ENCODE assay signal across 8 mouse cellular contexts in the genomic region with DNA sequence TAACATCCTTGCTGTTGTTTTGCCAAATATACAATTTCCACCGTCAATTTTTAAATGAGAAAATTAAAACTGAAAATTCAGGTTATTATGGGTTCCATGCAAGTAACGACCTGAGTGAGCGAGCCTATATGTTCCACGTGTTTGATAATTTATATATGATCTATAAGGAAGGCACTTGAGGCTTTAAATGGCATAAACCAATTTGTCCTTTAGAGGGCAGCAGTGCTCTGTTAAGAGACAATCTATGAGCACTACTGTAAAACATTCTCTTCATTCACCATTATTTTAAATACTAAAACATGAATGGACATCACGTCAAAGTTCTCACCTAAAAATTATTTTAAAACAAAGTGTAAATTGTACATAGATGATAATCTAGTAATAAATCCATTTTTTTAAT. TPM values are rescaled to one million over a fixed set of nuclear protein-coding genes. Genes with fewer than 3 reads are reported as not detected.
A peak's percentile ranks its signal among the peaks of the same experiment; 100 is the strongest.
DNase-seq lines count a peak whose midpoint lies in the region; ATAC-seq and TF ChIP-seq lines count a peak whose summit lies in the region.
"Had no signal": no experiment of that assay in that cellular context is flagged by ENCODE, and none has a peak within 500 bp of the region (broad histone marks: within the 10 kb centered on the region; RNA-seq: fewer than 3 reads in every experiment).

No protein-coding gene starts in this region.

- in situ Hi-C loops in ES-E14 (cut with MboI; ENCODE audit: low sequenced_read_pairs in 2 of 2, unreplicated experiment in 2 of 2), result no loop called here

- H3K9ac ChIP-seq in ES-E14 (ENCODE audit: insufficient read depth, low read depth, low read length, poor library complexity, severe bottlenecking), result no peak overlapping the region
- no peak overlapping the region for H3K9ac ChIP-seq in hindbrain, embryonic 15.5 days
- H3K9ac ChIP-seq in midbrain, embryonic 14.5 days (replicated peaks; ENCODE audit: low read length), result no peak overlapping the region

- no peak overlapping the region for H3K4me2 ChIP-seq in hindbrain, embryonic 15.5 days
- H3K4me2 ChIP-seq in midbrain, embryonic 14.5 days (ENCODE audit: low read length), result no peak overlapping the region

- DNase-seq in layer of hippocampus, adult 11-12 months (ENCODE audit: low spot score), result peak; percentile 59
- DNase-seq in layer of hippocampus, postnatal 36 days, result no peak
- peak; percentile 56 for DNase-seq in ES-E14 (ENCODE audit: low read depth, low spot score)
- peak; percentile 72 for DNase-seq in adipocyte (ENCODE audit: low spot score)
- peak; percentile 88 for DNase-seq in midbrain, embryonic 14.5 days
- no peak for DNase-seq in ovary, adult 18-20 months (ENCODE audit: low spot score)

- H3K36me3 ChIP-seq in ES-E14 (ENCODE audit: control insufficient read depth, insufficient read depth, low read length, poor library complexity, severe bottlenecking), result no peaks in the 10 kb centered on the region; the same call in 1 of the 2 replicates
- no peaks in the 10 kb centered on the region for H3K36me3 ChIP-seq in hindbrain, embryonic 15.5 days
- H3K36me3 ChIP-seq in midbrain, embryonic 14.5 days (ENCODE audit: control insufficient read depth, insufficient read depth, low read length), result no peaks in the 10 kb centered on the region

- no peak overlapping the region for H3K4me3 ChIP-seq in ES-E14 (ENCODE audit: insufficient read depth in 1 of 2, low read depth in 1 of 2, low read length in 2 of 2, poor library complexity in 1 of 2, severe bottlenecking in 1 of 2)
- no peak overlapping the region for H3K4me3 ChIP-seq in hindbrain, embryonic 15.5 days
- H3K4me3 ChIP-seq in midbrain, embryonic 14.5 days (replicated peaks; ENCODE audit: low read depth, low read length), result no peak overlapping the region

- H3K9me3 ChIP-seq in ES-E14 (ENCODE audit: control insufficient read depth, insufficient read depth, low read depth, low read length), result no peaks in the 10 kb centered on the region
- H3K9me3 ChIP-seq in hindbrain, embryonic 15.5 days, result no peaks in the 10 kb centered on the region
- H3K9me3 ChIP-seq in midbrain, embryonic 14.5 days (ENCODE audit: control insufficient read depth, low read length), result no peaks in the 10 kb centered on the region

- H3K27me3 ChIP-seq in hindbrain, embryonic 15.5 days, result no peaks in the 10 kb centered on the region
- H3K27me3 ChIP-seq in midbrain, embryonic 14.5 days (ENCODE audit: control insufficient read depth, insufficient read depth, low read length), result no peaks in the 10 kb centered on the region

- WGBS in hindbrain, embryonic 15.5 days, result 16% methylated on average over 5 of the region's 5 CpGs
- WGBS in midbrain, embryonic 14.5 days, result 15% methylated on average over 5 of the region's 5 CpGs

- peak; percentile 78; the same call in 1 of the 2 replicates for ATAC-seq in hindbrain, embryonic 15.5 days (ENCODE audit: low FRiP score, low read depth)
- ATAC-seq in midbrain, embryonic 14.5 days (ENCODE audit: low FRiP score, low TSS enrichment), result peak; percentile 54; the same call in 1 of the 2 replicates

- no peaks in the 10 kb centered on the region for H3K4me1 ChIP-seq in ES-E14 (ENCODE audit: control insufficient read depth in 2 of 2, insufficient read depth in 2 of 2, low read length in 2 of 2, poor library complexity in 1 of 2)
- peaks cover 4% of the 10 kb centered on the region; the same call in 1 of the 2 replicates for H3K4me1 ChIP-seq in hindbrain, embryonic 15.5 days (replicated peaks)
- no peaks in the 10 kb centered on the region for H3K4me1 ChIP-seq in midbrain, embryonic 14.5 days (ENCODE audit: control insufficient read depth, insufficient read depth, low read length)

- no peak overlapping the region for H3K27ac ChIP-seq in ES-E14 (ENCODE audit: insufficient read depth, low read depth, low read length, poor library complexity, severe bottlenecking)
- no peak overlapping the region for H3K27ac ChIP-seq in hindbrain, embryonic 15.5 days (replicated peaks)
- no peak overlapping the region for H3K27ac ChIP-seq in midbrain, embryonic 14.5 days (replicated peaks; ENCODE audit: low read depth, low read length)
- H3K27ac ChIP-seq: macrophage had no signal

TF ChIP-seq in ES-E14, 5 proteins besides CTCF, POLR2A, EP300 and RAD21:
- TF ChIP-seq CHD2 (IDR thresholded peaks at IDR 0.05; ENCODE audit: low read depth, low read length) (no peak), ZC3H11A (IDR thresholded peaks at IDR 0.05; ENCODE audit: borderline replicate concordance, low read depth, low read length) (no peak), HCFC1 (IDR thresholded peaks at IDR 0.05; ENCODE audit: borderline replicate concordance, insufficient read depth, low read length) (no peak), MAFK (IDR thresholded peaks at IDR 0.05; ENCODE audit: insufficient read depth, low read depth, low read length) (no peak), ZNF384 (IDR thresholded peaks at IDR 0.05; ENCODE audit: low read depth, low read length) (no peak)

RNA-seq across cellular contexts. Expression of a gene that starts 22.5 kb away (rescaled TPM):
- total RNA-seq in layer of hippocampus, postnatal 36 days (2021), result 1 to 10 TPM; 3.3 to 3.7 TPM
- total RNA-seq in ES-E14 (2012; rRNA removed), result 80.4 and 110 TPM in 2 replicates
- 17.2 and 19.6 TPM in 2 replicates for polyA plus RNA-seq in hindbrain, embryonic 15.5 days (2015; fragmentation: Nextera tagmentation; extraction: Ambion mirVana)
- 5.5 and 17.7 TPM in 2 replicates for polyA plus RNA-seq in midbrain, embryonic 14.5 days (2014; fragmentation: Nextera tagmentation; extraction: Ambion mirVana)

RNA-seq across cellular contexts. Expression of a gene that starts 28.8 kb away (rescaled TPM):
- total RNA-seq in layer of hippocampus, postnatal 36 days (2021), result 1 to 10 TPM; 7.5 to 8.0 TPM
- total RNA-seq in ES-E14 (2012; rRNA removed), result 1.0 and 1.2 TPM in 2 replicates
- 12.1 and 15.2 TPM in 2 replicates for polyA plus RNA-seq in hindbrain, embryonic 15.5 days (2015; fragmentation: Nextera tagmentation; extraction: Ambion mirVana)
- polyA plus RNA-seq in midbrain, embryonic 14.5 days (2014; fragmentation: Nextera tagmentation; extraction: Ambion mirVana), result 3.5 and 10.6 TPM in 2 replicates

Comparison
In these comparisons a context has a peak if more than half of its experiments do, and no peak if none do; other contexts are left out.
1. DNase-seq: peak in layer of hippocampus, adult 11-12 months (single experiment), ES-E14 (single experiment), adipocyte (single experiment) and midbrain, embryonic 14.5 days (single experiment); none in layer of hippocampus, postnatal 36 days (0 of 2) and ovary, adult 18-20 months (single experiment).
2. RNA of a gene that starts 22.5 kb away (total RNA-seq): 80.4 to 110 TPM in ES-E14; 3.3 to 3.7 TPM in layer of hippocampus, postnatal 36 days; every median in the first group is over 10 times any median in the second.